Mouse (Mus musculus) NIH3T3 (cell line): ENCODE measurements around the gene Rpl23.
"Not testable (repeated sequence)": the region's sequence is repeated elsewhere in the genome, so short reads cannot be mapped to it uniquely, and the experiment has no call there.

ENCODE experiments used
- DNase-seq: peaks from one replicate; pipeline ENCODE4 v3.0.0-alpha.2; 2012; ENCODE audit warnings: low read depth

The Rpl23 gene

GRCm38 (mm10) chr11:97799994-97800690 is 17.9 kb upstream of the Rpl23 start:
- peak; percentile 83 for DNase-seq

GRCm38 (mm10) chr11:97799146-97799993 is 17.1 kb upstream of the Rpl23 start:
- peak; percentile 90 for DNase-seq

GRCm38 (mm10) chr11:97798782-97799145 is 16.5 kb upstream of the Rpl23 start, which contains the start of gene Lasp1:
Gene Lasp1, plus strand, starts transcription at chr11:97799000.
- peak; percentile 93 for DNase-seq

GRCm38 (mm10) chr11:97798083-97798435 is 15.8 kb upstream of the Rpl23 start:
- DNase-seq = no peak

- peak; percentile 86 for DNase-seq
These were observed 15.3 kb upstream of the Rpl23 start for GRCm38 (mm10) chr11:97797369-97798082.

GRCm38 (mm10) chr11:97796910-97797309 is 14.7 kb upstream of the Rpl23 start:
- peak; percentile 84 for DNase-seq

- DNase-seq = peak; percentile 88
These were observed 10.9 kb upstream of the Rpl23 start for GRCm38 (mm10) chr11:97793165-97793564.

- DNase-seq = not testable (repeated sequence)
These were observed 8.7 kb upstream of the Rpl23 start for GRCm38 (mm10) chr11:97790778-97791438.

GRCm38 (mm10) chr11:97789727-97790126 is 7.5 kb upstream of the Rpl23 start:
- no peak for DNase-seq

GRCm38 (mm10) chr11:97787961-97788360 is 5.7 kb upstream of the Rpl23 start:
- no peak for DNase-seq

GRCm38 (mm10) chr11:97782564-97782895 is 293 bp upstream of the Rpl23 start:
- DNase-seq = no peak

GRCm38 (mm10) chr11:97781478-97781831 is 782 bp downstream of the Rpl23 start:
- peak; percentile 20 for DNase-seq

- no peak for DNase-seq
These were observed 2.1 kb downstream of the Rpl23 start for GRCm38 (mm10) chr11:97779968-97780701.

GRCm38 (mm10) chr11:97778918-97779317 is 3.3 kb downstream of the Rpl23 start:
- no peak for DNase-seq

GRCm38 (mm10) chr11:97777129-97777529 is 5.1 kb downstream of the Rpl23 start:
- peak; percentile 80 for DNase-seq

- no peak for DNase-seq
These were observed 5.6 kb downstream of the Rpl23 start for GRCm38 (mm10) chr11:97776497-97777128.

- no peak for DNase-seq
These were observed 6.3 kb downstream of the Rpl23 start, which contains the start of gene 1700001P01Rik for GRCm38 (mm10) chr11:97775808-97776496. Gene 1700001P01Rik, minus strand, starts transcription at chr11:97775918.

- no peak for DNase-seq
These were observed 7.1 kb downstream of the Rpl23 start for GRCm38 (mm10) chr11:97775186-97775585.

- DNase-seq = no peak
These were observed 10.8 kb downstream of the Rpl23 start for GRCm38 (mm10) chr11:97771410-97771809.

GRCm38 (mm10) chr11:97769704-97770103 is 12.5 kb downstream of the Rpl23 start:
- no peak for DNase-seq
